23 mouse cellular contexts compared by ENCODE assay signal in genomic region chr9:22879266-22879665, GRCm38 (mm10).
DNase-seq lines count a peak whose midpoint lies in the region; ATAC-seq and TF ChIP-seq lines count a peak whose summit lies in the region.
"Had no signal": no experiment of that assay in that cellular context is flagged by ENCODE, and none has a peak within 500 bp of the region (broad histone marks: within the 10 kb centered on the region; RNA-seq: fewer than 3 reads in every experiment).

No protein-coding gene starts in this region.

- H3K27me3 ChIP-seq in lung, embryonic 14.5 days (ENCODE audit: insufficient read depth, low read length), result no peaks in the 10 kb centered on the region
- no peaks in the 10 kb centered on the region for H3K27me3 ChIP-seq in hindbrain, embryonic 10.5 days (ENCODE audit: insufficient read depth, poor library complexity, severe bottlenecking)
- no peaks in the 10 kb centered on the region for H3K27me3 ChIP-seq in heart, adult 2 months (ENCODE audit: control insufficient read depth, insufficient read depth, low read length)
- H3K27me3 ChIP-seq: CH12.LX, Patski had no signal

- intact Hi-C loops in heart, adult 2 months (cut with DNase I), result no loop called here

- peak; percentile 54 for DNase-seq in lung, embryonic 14.5 days
- no peak for DNase-seq in lung, adult 18-20 months
- DNase-seq in 3T3-L1 (ENCODE audit: low read depth, low spot score) (peak; percentile 72), NIH3T3 (ENCODE audit: low read depth) (peak; percentile 91)
- DNase-seq in hindbrain, embryonic 10.5 days (ENCODE audit: low spot score), result no peak
- DNase-seq in heart, adult 2 months, result no peak
- DNase-seq: adrenal gland, adult 2 months; adrenal gland, adult 8-10 months; adrenal gland, postnatal 10 days; adrenal gland, postnatal 14 days; adrenal gland, postnatal 25 days; adrenal gland, postnatal 36 days; B cell, adult 2 months; cerebellum, adult 11 months; cerebellum, adult 11-12 months; cerebellum, adult 18-20 months; cerebellum, adult 2 months; cerebellum, adult 8-10 months had no signal

- H3K4me1 ChIP-seq in lung, embryonic 14.5 days (ENCODE audit: insufficient read depth), result 0 out of 2 replicates have a peak, but pooled peaks cover 3% of the 10 kb centered on the region
- no peaks in the 10 kb centered on the region for H3K4me1 ChIP-seq in hindbrain, embryonic 10.5 days (replicated peaks)
- peaks cover 2% of the 10 kb centered on the region; the same call in 1 of the 2 replicates for H3K4me1 ChIP-seq in heart, adult 2 months (ENCODE audit: control insufficient read depth, insufficient read depth, low read length)

- no peak overlapping the region for H3K4me2 ChIP-seq in lung, embryonic 14.5 days

- no peak overlapping the region for H3K4me3 ChIP-seq in lung, embryonic 14.5 days (ENCODE audit: low read depth, low read length)
- no peak overlapping the region for H3K4me3 ChIP-seq in hindbrain, embryonic 10.5 days
- H3K4me3 ChIP-seq in heart, adult 2 months, result no peak overlapping the region

- 54% methylated on average over 3 of the region's 3 CpGs for WGBS in lung, embryonic 14.5 days
- 91% methylated on average over 3 of the region's 3 CpGs for WGBS in hindbrain, embryonic 10.5 days
- 93% methylated on average over 3 of the region's 3 CpGs for WGBS in heart, adult 2 months

- no peak for TF ChIP-seq CTCF in lung, embryonic 14.5 days (IDR thresholded peaks at IDR 0.05; ENCODE audit: low read depth)
- TF ChIP-seq CTCF in heart, adult 2 months (IDR thresholded peaks at IDR 0.05), result no peak

- no peaks in the 10 kb centered on the region for H3K79me2 ChIP-seq in heart, adult 2 months (replicated peaks; ENCODE audit: control insufficient read depth, insufficient read depth, low read length)

- no peak overlapping the region for H3K9ac ChIP-seq in lung, embryonic 14.5 days
- H3K9ac ChIP-seq in heart, adult 2 months (ENCODE audit: low read depth, low read length), result no peak overlapping the region

- no peak overlapping the region for H3K27ac ChIP-seq in lung, embryonic 14.5 days (ENCODE audit: low read depth)
- H3K27ac ChIP-seq in hindbrain, embryonic 10.5 days, result no peak overlapping the region
- no peak overlapping the region for H3K27ac ChIP-seq in heart, adult 2 months

- no peaks in the 10 kb centered on the region for H3K9me3 ChIP-seq in lung, embryonic 14.5 days (ENCODE audit: low read depth, low read length)
- H3K9me3 ChIP-seq in hindbrain, embryonic 10.5 days, result peaks cover 4% of the 10 kb centered on the region; the same call in 1 of the 2 replicates
- H3K9me3 ChIP-seq: G1E had no signal

- no peak for TF ChIP-seq EP300 in heart, adult 2 months (IDR thresholded peaks at IDR 0.05; ENCODE audit: insufficient read depth, low read depth, low read length)

- TF ChIP-seq POLR2A in heart, adult 2 months (IDR thresholded peaks at IDR 0.05; ENCODE audit: insufficient read depth, low read depth, low read length), result no peak

- no peaks in the 10 kb centered on the region for H3K36me3 ChIP-seq in lung, embryonic 14.5 days (ENCODE audit: insufficient read depth)
- no peaks in the 10 kb centered on the region for H3K36me3 ChIP-seq in hindbrain, embryonic 10.5 days
- H3K36me3 ChIP-seq in heart, adult 2 months (ENCODE audit: control insufficient read depth, insufficient read depth, low read length), result no peaks in the 10 kb centered on the region

- no peak for ATAC-seq in lung, embryonic 14.5 days (ENCODE audit: insufficient read depth)
- ATAC-seq: activated CD4-positive, CD25-positive, alpha-beta regulatory T cell, adult 4 months; CD4-positive, CD25-positive, alpha-beta regulatory T cell, adult 4 months; Patski had no signal

Comparison
In these comparisons a context has a peak if more than half of its experiments do, and no peak if none do; other contexts are left out.
1. DNase-seq: peak in lung, embryonic 14.5 days (single experiment), 3T3-L1 (single experiment) and NIH3T3 (single experiment); none in lung, adult 18-20 months (0 of 2), hindbrain, embryonic 10.5 days (single experiment) and heart, adult 2 months (0 of 2).